15 mouse cellular contexts compared by ENCODE assay signal in the genomic region with DNA sequence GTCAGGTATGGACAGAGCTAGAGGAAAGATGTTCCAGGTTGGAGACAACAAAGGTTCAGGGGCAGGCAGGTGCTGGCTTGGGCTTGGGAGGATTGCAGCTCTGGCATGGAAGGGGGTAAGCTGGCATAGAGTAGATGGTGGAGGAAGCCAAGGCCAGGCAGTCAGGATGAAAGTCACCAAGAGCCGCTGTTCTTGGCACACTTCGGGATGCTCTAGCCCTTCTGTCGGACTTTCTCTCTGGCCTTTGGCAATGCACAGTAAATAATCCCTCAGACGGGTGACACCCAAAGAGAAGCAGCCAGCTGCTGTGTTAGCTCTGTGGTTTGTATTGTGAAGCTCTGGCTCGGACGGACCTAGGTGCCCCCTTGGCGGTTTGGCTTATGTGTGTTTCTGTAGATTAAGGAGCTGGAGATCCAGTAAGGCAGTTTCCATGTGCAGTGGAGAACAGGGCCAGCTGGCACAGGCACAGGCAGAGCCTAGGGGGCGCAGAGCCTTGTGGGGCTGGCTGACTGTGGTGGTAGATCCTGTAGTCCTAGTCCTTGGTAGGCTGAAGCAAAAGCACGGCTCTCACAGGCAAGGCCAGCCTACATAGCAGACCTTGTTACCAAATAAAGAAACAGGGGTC. TPM values are rescaled to one million over a fixed set of nuclear protein-coding genes. Genes with fewer than 3 reads are reported as not detected.
DNase-seq lines count a peak whose midpoint lies in the region; ATAC-seq and TF ChIP-seq lines count a peak whose summit lies in the region.
"Had no signal": no experiment of that assay in that cellular context is flagged by ENCODE, and none has a peak within 500 bp of the region (broad histone marks: within the 10 kb centered on the region; RNA-seq: fewer than 3 reads in every experiment).

No protein-coding gene starts in this region.

- no peaks in the 10 kb centered on the region for H3K9me3 ChIP-seq in hindbrain, postnatal 0 days (ENCODE audit: low read length)
- no peaks in the 10 kb centered on the region for H3K9me3 ChIP-seq in hindbrain, embryonic 13.5 days
- H3K9me3 ChIP-seq: embryonic facial prominence, embryonic 13.5 days; heart, embryonic 10.5 days; limb, embryonic 13.5 days had no signal

- no peaks in the 10 kb centered on the region for H3K4me1 ChIP-seq in hindbrain, postnatal 0 days (ENCODE audit: insufficient read depth, low read length)
- H3K4me1 ChIP-seq in hindbrain, embryonic 13.5 days (replicated peaks), result peaks cover 6% of the 10 kb centered on the region
- peaks cover 10% of the 10 kb centered on the region for H3K4me1 ChIP-seq in cerebellum, adult 2 months (ENCODE audit: control insufficient read depth, insufficient read depth, low read length)
- H3K4me1 ChIP-seq: embryonic facial prominence, embryonic 13.5 days had no signal

- H3K4me2 ChIP-seq in hindbrain, postnatal 0 days (ENCODE audit: low read depth, low read length), result no peak overlapping the region
- no peak overlapping the region for H3K4me2 ChIP-seq in hindbrain, embryonic 13.5 days
- H3K4me2 ChIP-seq: embryonic facial prominence, embryonic 13.5 days; limb, embryonic 13.5 days had no signal

- H3K4me3 ChIP-seq in hindbrain, postnatal 0 days (ENCODE audit: low read length), result no peak overlapping the region
- H3K4me3 ChIP-seq in hindbrain, embryonic 13.5 days, result no peak overlapping the region
- H3K4me3 ChIP-seq in cerebellum, adult 2 months (replicated peaks; ENCODE audit: insufficient read depth, low read depth, low read length), result no peak overlapping the region
- H3K4me3 ChIP-seq: embryonic facial prominence, embryonic 13.5 days; heart, embryonic 10.5 days; limb, embryonic 13.5 days had no signal

- WGBS in hindbrain, postnatal 0 days, result 61% methylated on average over 9 of the region's 9 CpGs
- WGBS in hindbrain, embryonic 13.5 days, result 91% methylated on average over 9 of the region's 9 CpGs
- 9% methylated on average over 9 of the region's 9 CpGs for WGBS in cerebellum, adult 2 months

- H3K36me3 ChIP-seq in hindbrain, postnatal 0 days (ENCODE audit: insufficient read depth, low read length), result peaks cover 30% of the 10 kb centered on the region
- peaks cover 39% of the 10 kb centered on the region for H3K36me3 ChIP-seq in hindbrain, embryonic 13.5 days

- TF ChIP-seq CTCF in hindbrain, postnatal 0 days (IDR thresholded peaks at IDR 0.05; ENCODE audit: low read depth), result peak; percentile 40
- no peak for TF ChIP-seq CTCF in cerebellum, adult 2 months (IDR thresholded peaks at IDR 0.05; ENCODE audit: borderline replicate concordance, insufficient read depth, low read depth, low read length)

- no peak for TF ChIP-seq POLR2A in cerebellum, adult 2 months (IDR thresholded peaks at IDR 0.05; ENCODE audit: borderline replicate concordance, insufficient read depth, low read length)

- no peaks in the 10 kb centered on the region for H3K27me3 ChIP-seq in hindbrain, postnatal 0 days (ENCODE audit: insufficient read depth, low read length)
- no peaks in the 10 kb centered on the region for H3K27me3 ChIP-seq in hindbrain, embryonic 13.5 days
- H3K27me3 ChIP-seq in cerebellum, adult 2 months (ENCODE audit: control insufficient read depth, insufficient read depth, low read length), result no peaks in the 10 kb centered on the region
- H3K27me3 ChIP-seq: embryonic facial prominence, embryonic 13.5 days; limb, embryonic 13.5 days had no signal

- peak overlapping the region; percentile 51 for H3K27ac ChIP-seq in hindbrain, postnatal 0 days
- no peak overlapping the region for H3K27ac ChIP-seq in hindbrain, embryonic 13.5 days
- H3K27ac ChIP-seq in cerebellum, adult 2 months (ENCODE audit: insufficient read depth, low read length), result peak overlapping the region; percentile 8
- H3K27ac ChIP-seq: embryonic facial prominence, embryonic 13.5 days; heart, embryonic 10.5 days; limb, embryonic 13.5 days had no signal

- H3K9ac ChIP-seq in hindbrain, postnatal 0 days (replicated peaks; ENCODE audit: low read length), result no peak overlapping the region
- H3K9ac ChIP-seq in hindbrain, embryonic 13.5 days, result no peak overlapping the region
- H3K9ac ChIP-seq: embryonic facial prominence, embryonic 13.5 days; limb, embryonic 13.5 days had no signal

- ATAC-seq in hindbrain, postnatal 0 days, result peak; percentile 77
- no peak for ATAC-seq in hindbrain, embryonic 13.5 days (ENCODE audit: low FRiP score)
- ATAC-seq: intestine, postnatal 0 days had no signal

- DNase-seq in hindbrain, postnatal 0 days (ENCODE audit: low spot score), result peak; percentile 71
- DNase-seq in adrenal gland, postnatal 36 days, result peak; percentile 30 to 33
- peak; percentile 57 to 77 for DNase-seq in cerebellum, adult 2 months
- DNase-seq in skeletal muscle tissue, adult 2 months (ENCODE audit: low read depth, low spot score), result peak; percentile 34
- DNase-seq in kidney, adult 18-20 months, result no peak
- no peak for DNase-seq in B cell, adult 2 months
- DNase-seq: heart, postnatal 36 days; kidney, postnatal 25 days; layer of hippocampus, postnatal 36 days; thymus, adult 18-20 months had no signal

RNA-seq across cellular contexts. Expression of a gene that starts 19.7 kb away (rescaled TPM):
- 21.1 and 25.2 TPM in 2 replicates for total RNA-seq in hindbrain, postnatal 0 days (2014; rRNA removed)
- 17.1 and 20.0 TPM in 2 replicates for polyA plus RNA-seq in hindbrain, postnatal 0 days (2015; fragmentation: Nextera tagmentation; extraction: Ambion mirVana)
- polyA plus RNA-seq in hindbrain, embryonic 13.5 days (2015; fragmentation: Nextera tagmentation; extraction: Ambion mirVana), result 23.1 and 24.2 TPM in 2 replicates
- total RNA-seq in adrenal gland, postnatal 36 days (2021), result 10 to 100 TPM; 23.1 to 25.9 TPM
- polyA plus RNA-seq in cerebellum, adult 2 months (2012; rRNA removed), result 27.2 and 28.9 TPM in 2 replicates

RNA-seq across cellular contexts. Expression of a gene that starts 55.2 kb away (rescaled TPM):
- 30.7 and 44.6 TPM in 2 replicates for total RNA-seq in hindbrain, postnatal 0 days (2014; rRNA removed)
- polyA plus RNA-seq in hindbrain, postnatal 0 days (2015; fragmentation: Nextera tagmentation; extraction: Ambion mirVana), result 31.5 and 32.1 TPM in 2 replicates
- 26.0 and 26.4 TPM in 2 replicates for polyA plus RNA-seq in hindbrain, embryonic 13.5 days (2015; fragmentation: Nextera tagmentation; extraction: Ambion mirVana)
- 10 to 100 TPM; 25.6 to 51.8 TPM for total RNA-seq in adrenal gland, postnatal 36 days (2021)
- polyA plus RNA-seq in cerebellum, adult 2 months (2012; rRNA removed), result 32.0 and 42.3 TPM in 2 replicates

Comparison
In these comparisons a context has a peak if more than half of its experiments do, and no peak if none do; other contexts are left out.
1. DNase-seq: peak in hindbrain, postnatal 0 days (single experiment), adrenal gland, postnatal 36 days (2 of 2), cerebellum, adult 2 months (2 of 2) and skeletal muscle tissue, adult 2 months (single experiment); none in kidney, adult 18-20 months (single experiment) and B cell, adult 2 months (0 of 2).